Mouse (Mus musculus): Measurements from ENCODE around the gene Tas2r125.
"Not testable (repeated sequence)": the region's sequence is repeated elsewhere in the genome, so short reads cannot be mapped to it uniquely, and the experiment has no call there.

Tas2r125 gene

DNA sequence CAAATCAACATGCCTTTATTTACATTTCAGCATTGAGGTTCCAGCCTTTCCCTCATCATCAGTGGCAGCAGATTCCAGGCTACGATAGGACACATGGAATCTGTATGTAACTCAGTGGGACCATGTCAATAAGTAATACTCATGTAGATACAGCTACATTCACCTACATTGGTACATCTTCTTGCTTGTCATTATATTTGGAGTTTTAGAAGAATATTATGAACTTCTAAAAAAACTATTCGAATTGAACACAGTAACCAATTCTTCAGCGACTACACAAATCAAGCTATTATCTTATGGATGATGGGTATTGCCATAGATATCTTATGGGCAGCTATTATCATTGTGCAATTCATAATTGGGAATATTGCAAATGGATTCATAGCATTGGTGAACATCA, at the start of gene Tas2r125:
Gene Tas2r125 (plus strand): TSS at position 301 of the 400 bp plus-strand sequence.
- no peak for DNase-seq (ENCODE audit: extremely low spot score)

- no peak for DNase-seq (ENCODE audit: extremely low spot score)
These were observed 41.7 kb upstream of the Tas2r125 start, which contains the start of gene Tas2r110 for GRCm38 (mm10) chr6:132867708-132868107. Gene Tas2r110, plus strand, starts transcription at chr6:132868008.

- DNase-seq (ENCODE audit: extremely low spot score), result no peak
These were observed 16.7 kb upstream of the Tas2r125 start, which contains the start of gene Tas2r113 for GRCm38 (mm10) chr6:132892711-132893110. Gene Tas2r113, plus strand, starts transcription at chr6:132893011.

DNA sequence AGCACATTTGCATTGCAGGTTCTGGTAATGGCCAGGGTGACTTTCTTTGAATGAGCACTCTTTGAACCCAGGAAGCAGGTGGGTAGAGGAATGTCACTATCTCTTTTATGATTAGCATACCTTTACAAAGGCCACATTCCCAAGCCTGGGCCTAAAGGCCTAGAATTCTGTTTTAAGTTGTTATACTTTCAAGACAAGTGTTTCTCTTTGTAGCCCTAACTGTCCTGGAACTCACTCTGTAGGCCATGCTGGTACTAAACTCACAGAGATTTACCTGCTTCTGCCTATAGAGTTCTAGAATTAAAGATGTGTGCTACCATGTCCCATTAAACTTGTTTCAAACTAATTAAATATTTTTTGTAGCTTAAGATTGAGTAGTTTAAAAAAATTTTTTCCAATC, 31.9 kb downstream of the Tas2r125 start:
- not testable (repeated sequence) for DNase-seq (ENCODE audit: extremely low spot score)

DNA sequence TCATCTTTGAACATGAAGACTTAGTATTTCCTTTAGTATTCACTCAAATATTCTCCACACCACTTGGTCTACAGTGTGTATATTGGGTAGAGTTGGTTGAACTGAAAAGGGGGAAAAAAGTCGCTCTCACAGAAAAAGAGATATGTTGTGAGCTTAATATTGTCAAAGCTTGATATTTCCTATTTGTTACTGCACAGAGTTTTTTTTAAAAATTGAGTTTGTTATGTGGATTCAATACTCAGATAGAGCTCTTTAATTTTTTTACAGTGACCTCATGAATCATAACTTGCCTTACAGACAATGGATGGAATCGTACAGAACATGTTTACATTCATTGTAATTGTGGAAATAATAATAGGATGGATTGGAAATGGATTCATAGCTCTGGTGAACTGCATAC, 41.4 kb downstream of the Tas2r125 start, which contains the start of gene Tas2r129:
Gene Tas2r129 (plus strand): TSS at position 301 of the 400 bp plus-strand sequence.
- no peak for DNase-seq (ENCODE audit: extremely low spot score)

GRCm38 (mm10) chr6:132957819-132958218, 48.4 kb downstream of the Tas2r125 start, which contains the start of gene Tas2r131:
Gene Tas2r131, minus strand, starts transcription at chr6:132957919.
- DNase-seq (ENCODE audit: extremely low spot score), result no peak

All from embryo, embryonic 9.5 days (tissue).